Mouse (Mus musculus) common myeloid progenitor, adult 5-6 weeks (primary cell): ENCODE results near the gene Olfr1029. TPM values are rescaled to one million over a fixed set of nuclear protein-coding genes. Genes with fewer than 3 reads are reported as not detected.
A peak's percentile ranks its signal among the peaks of the same experiment; 100 is the strongest.
"Not testable (repeated sequence)": the region's sequence is repeated elsewhere in the genome, so short reads cannot be mapped to it uniquely, and the experiment has no call there.

Source experiments
- ATAC-seq: replicated peaks from 2 replicates; pipeline ENCODE4 v1.8.0; 2016; ENCODE audit warnings: low read depth, mild to moderate bottlenecking, moderate TSS enrichment, inconsistent platforms; ENCODE audit not compliant: poor library complexity, severe bottlenecking
- total RNA-seq: library from RNA; stranded (forward); fragments of 200-1000, 187-1606 nt; gene quantifications from 2 replicates; pipeline ENCODE4 v1.2.3, GENCODE M21; 2017

Gene Olfr1029
- not detected in 2 replicates for total RNA-seq

GRCm38 (mm10) chr2:85973595-85973994, at the start of gene Olfr1029:
Gene Olfr1029, plus strand, starts transcription at chr2:85973895.
- no peak for ATAC-seq

GRCm38 (mm10) chr2:85950137-85950536, 23.6 kb upstream of the Olfr1029 start, which contains the start of gene Olfr1028:
Gene Olfr1028, plus strand, starts transcription at chr2:85950437.
- ATAC-seq, result no peak

DNA sequence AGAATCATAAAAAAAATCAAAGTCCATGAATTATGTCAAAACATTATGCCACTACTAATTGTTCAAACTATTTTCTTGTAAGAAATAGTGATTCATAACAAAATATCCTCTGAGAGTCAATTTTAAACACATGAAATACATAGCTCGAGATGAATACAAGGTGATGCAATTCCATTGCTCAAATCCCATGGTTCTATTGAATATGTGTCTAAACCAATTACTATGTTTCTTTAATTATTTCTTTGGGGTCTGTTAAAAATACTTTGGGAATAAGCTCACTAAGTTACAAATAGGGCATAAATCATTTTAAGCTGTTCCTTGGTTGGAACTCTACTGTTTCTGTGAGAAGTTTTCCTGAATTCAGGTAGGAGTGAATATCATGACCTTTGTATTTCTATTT, 5.3 kb downstream of the Olfr1029 start, which contains the start of gene Olfr1030:
Gene Olfr1030 (plus strand): TSS at position 301 of the 400 bp plus-strand sequence.
- no peak for ATAC-seq

DNA sequence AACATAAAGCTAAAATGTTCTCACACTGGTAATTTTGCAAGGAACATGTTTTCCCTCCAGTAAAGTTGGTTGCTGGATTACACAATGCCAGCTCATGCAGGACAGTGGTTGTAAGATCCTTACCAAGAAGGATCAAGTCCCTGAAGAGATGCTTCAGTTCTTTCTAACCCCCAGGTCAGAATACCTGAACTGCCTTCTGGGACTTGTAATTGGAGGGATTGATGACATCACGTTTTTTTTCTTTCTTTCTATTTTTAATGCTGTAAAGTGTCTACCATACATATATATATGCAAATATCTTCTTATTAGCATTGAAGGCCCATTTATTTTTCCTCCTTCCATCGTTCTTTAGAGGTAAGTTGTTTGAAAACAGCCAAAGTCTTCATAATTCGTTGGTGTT, 16.3 kb downstream of the Olfr1029 start, which contains the start of gene Olfr1031:
Gene Olfr1031 (plus strand): TSS at position 301 of the 400 bp plus-strand sequence.
- ATAC-seq, result no peak

DNA sequence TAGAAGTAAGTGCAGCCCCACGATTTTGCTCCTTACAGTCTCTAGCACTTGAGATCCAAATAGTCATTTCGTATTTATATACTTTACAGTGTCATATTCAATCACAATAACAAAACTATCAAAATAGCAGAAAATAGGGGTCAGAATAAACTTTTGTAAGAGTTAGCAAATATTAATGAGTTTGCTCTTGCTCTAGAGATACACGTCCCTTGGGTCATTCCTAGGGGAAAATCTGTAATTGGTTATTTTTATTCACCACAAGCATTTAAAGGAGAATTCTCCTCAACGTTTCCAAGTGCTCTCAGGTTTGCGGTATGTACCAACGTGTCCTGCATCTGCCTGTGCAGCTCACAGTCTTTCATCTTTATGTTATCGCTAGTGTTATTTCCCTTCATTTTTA, 31.5 kb downstream of the Olfr1029 start, which contains the start of gene Olfr1032:
Gene Olfr1032 (plus strand): TSS at position 301 of the 400 bp plus-strand sequence.
- ATAC-seq, result no peak

DNA sequence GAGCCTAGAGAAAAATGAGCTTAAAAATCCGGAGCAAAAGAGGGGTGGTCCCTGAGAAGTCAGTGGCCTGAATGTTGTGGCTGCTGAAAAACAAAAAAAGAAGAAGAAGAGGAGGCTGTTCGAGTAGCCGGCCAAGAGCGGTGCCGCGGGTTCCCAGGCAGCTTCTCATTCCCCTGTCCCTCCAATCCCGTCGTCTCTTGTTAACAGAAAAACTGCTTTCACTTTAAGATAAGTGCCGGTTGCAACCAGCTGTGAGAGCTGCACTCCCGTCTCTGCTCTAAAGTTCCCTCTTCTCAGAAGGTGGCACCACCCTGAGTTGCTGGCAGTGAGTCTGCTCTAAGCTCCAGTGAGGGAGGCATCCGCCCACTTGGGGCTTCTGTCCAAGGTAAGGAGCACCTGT, 46.7 kb downstream of the Olfr1029 start, which contains the start of gene Olfr1033:
Gene Olfr1033 (plus strand): TSS at position 228 of the 400 bp plus-strand sequence.
- peak; percentile 63; the same call in 1 of the 2 replicates for ATAC-seq

DNA sequence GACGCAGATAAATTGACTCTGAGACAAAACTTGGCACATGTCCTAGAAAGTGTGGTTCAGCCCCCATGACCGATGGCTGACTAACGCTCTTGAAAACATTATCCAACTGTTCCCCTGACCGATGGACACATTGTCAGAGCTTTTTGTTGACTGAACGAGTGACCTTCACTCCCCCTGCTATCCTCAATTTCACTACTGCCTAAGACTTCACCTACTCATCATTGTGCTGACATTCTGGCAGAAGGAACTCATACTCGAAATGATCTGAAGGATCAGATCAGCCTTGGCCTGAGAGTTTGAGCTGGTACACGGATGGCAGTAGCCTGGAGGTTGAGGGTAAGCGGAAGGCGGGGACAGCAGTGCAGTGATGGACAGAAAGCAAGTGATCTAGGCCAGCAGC, 47.8 kb downstream of the Olfr1029 start:
- ATAC-seq, result not testable (repeated sequence)

Other genes starting within 250 kb of the Olfr1029 start
- gene Olfr1012, start 211.1 kb upstream of the Olfr1029 start, total RNA-seq, result not detected in 2 replicates
- not detected in 2 replicates for gene Olfr1013, start 206.8 kb upstream of the Olfr1029 start, total RNA-seq
- gene Olfr1014, start 201.2 kb upstream of the Olfr1029 start, total RNA-seq, result not detected in 2 replicates
- not detected in 2 replicates for gene Olfr1015, start 191.9 kb upstream of the Olfr1029 start, total RNA-seq
- not detected in 2 replicates for gene Olfr1016, start 171.4 kb upstream of the Olfr1029 start, total RNA-seq
- not detected in 2 replicates for gene Olfr1018, start 155.4 kb upstream of the Olfr1029 start, total RNA-seq
- not detected in 2 replicates for gene Olfr1019, start 128.4 kb upstream of the Olfr1029 start, total RNA-seq
- gene Olfr1020, start 126.9 kb upstream of the Olfr1029 start, total RNA-seq, result not detected in 2 replicates
- not detected in 2 replicates for gene Olfr1022, start 105.3 kb upstream of the Olfr1029 start, total RNA-seq
- gene Olfr1023, start 88.3 kb upstream of the Olfr1029 start, total RNA-seq, result not detected in 2 replicates
- not detected in 2 replicates for gene Olfr1024, start 68.8 kb upstream of the Olfr1029 start, total RNA-seq
- not detected in 2 replicates for gene Olfr1025-ps1, start 58.7 kb upstream of the Olfr1029 start, total RNA-seq
- not detected in 2 replicates for gene Olfr1026, start 52.3 kb upstream of the Olfr1029 start, total RNA-seq
- not detected in 2 replicates for gene Olfr1028, start 23.5 kb upstream of the Olfr1029 start, total RNA-seq
- not detected in 2 replicates for gene Olfr1030, start 5.4 kb downstream of the Olfr1029 start, total RNA-seq
- gene Olfr1031, start 16.4 kb downstream of the Olfr1029 start, total RNA-seq, result not detected in 2 replicates
- gene Olfr1032, start 31.6 kb downstream of the Olfr1029 start, total RNA-seq, result not detected in 2 replicates
- gene Olfr1033, start 46.7 kb downstream of the Olfr1029 start, total RNA-seq, result 0.18 TPM in 1 of 2 replicates, not detected in the other
- not detected in 2 replicates for gene Olfr1034, start 72.0 kb downstream of the Olfr1029 start, total RNA-seq
- not detected in 2 replicates for gene Olfr1036, start 100.1 kb downstream of the Olfr1029 start, total RNA-seq
- gene Olfr1037, start 113.5 kb downstream of the Olfr1029 start, total RNA-seq, result not detected in 2 replicates
- gene Olfr1039, start 162.0 kb downstream of the Olfr1029 start, total RNA-seq, result not detected in 2 replicates
- gene Olfr1040, start 172.8 kb downstream of the Olfr1029 start, total RNA-seq, result not detected in 2 replicates
- gene Olfr1042, start 187.9 kb downstream of the Olfr1029 start, total RNA-seq, result not detected in 2 replicates
- gene Olfr1043, start 193.6 kb downstream of the Olfr1029 start, total RNA-seq, result not detected in 2 replicates
- not detected in 2 replicates for gene Olfr1044, start 203.9 kb downstream of the Olfr1029 start, total RNA-seq
- gene Olfr52, start 211.8 kb downstream of the Olfr1029 start, total RNA-seq, result not detected in 2 replicates
- gene Olfr1045, start 229.1 kb downstream of the Olfr1029 start, total RNA-seq, result not detected in 2 replicates
- not detected in 2 replicates for gene Olfr1046, start 245.4 kb downstream of the Olfr1029 start, total RNA-seq